Mouse (Mus musculus): ENCODE data around the gene Med12l.
"Not testable (repeated sequence)": the region's sequence is repeated elsewhere in the genome, so short reads cannot be mapped to it uniquely, and the experiment has no call there.

The Med12l gene

GRCm38 (mm10) chr3:59135911-59136653 lies 130.5 kb downstream of the Med12l start:
- intact Hi-C loops (cut with DNase I) = no loop called here

- intact Hi-C loops (cut with DNase I) = no loop called here
Measured at GRCm38 (mm10) chr3:59138946-59139468, 133.4 kb downstream of the Med12l start.

GRCm38 (mm10) chr3:59139651-59140051 lies 134.0 kb downstream of the Med12l start:
- intact Hi-C loops (cut with DNase I) = no loop called here

GRCm38 (mm10) chr3:59140115-59140514 lies 134.5 kb downstream of the Med12l start:
- intact Hi-C loops (cut with DNase I) = no loop called here

GRCm38 (mm10) chr3:59140941-59141340 lies 135.3 kb downstream of the Med12l start:
- intact Hi-C loops (cut with DNase I) = not testable (repeated sequence)

GRCm38 (mm10) chr3:59141507-59142305 lies 136.1 kb downstream of the Med12l start:
- intact Hi-C loops (cut with DNase I) = no loop called here

- intact Hi-C loops (cut with DNase I) = no loop called here
Measured at GRCm38 (mm10) chr3:59145194-59145593, 139.6 kb downstream of the Med12l start.

- intact Hi-C loops (cut with DNase I) = no loop called here
Measured at GRCm38 (mm10) chr3:59149646-59150045, 144.0 kb downstream of the Med12l start.

- intact Hi-C loops (cut with DNase I) = no loop called here
Measured at GRCm38 (mm10) chr3:59150624-59151023, 145.0 kb downstream of the Med12l start.

- intact Hi-C loops (cut with DNase I) = no loop called here
Measured at GRCm38 (mm10) chr3:59153424-59153823, 147.8 kb downstream of the Med12l start, which contains the start of gene P2ry14. Gene P2ry14 (minus strand): TSS chr3:59153618.

- intact Hi-C loops (cut with DNase I) = no loop called here
Measured at GRCm38 (mm10) chr3:59154888-59155287, 149.3 kb downstream of the Med12l start.

GRCm38 (mm10) chr3:59155404-59155803 lies 149.8 kb downstream of the Med12l start:
- intact Hi-C loops (cut with DNase I) = no loop called here

- intact Hi-C loops (cut with DNase I) = no loop called here
Measured at GRCm38 (mm10) chr3:59157048-59157447, 151.4 kb downstream of the Med12l start.

GRCm38 (mm10) chr3:59160465-59160864 lies 154.8 kb downstream of the Med12l start:
- intact Hi-C loops (cut with DNase I) = loop anchor here (10.0 kb wide), 1 partner anchor 86 kb away; no protein-coding TSS in a partner anchor

- intact Hi-C loops (cut with DNase I) = loop anchor here (2.0 to 10.0 kb wide), 2 partner anchors 47 to 93 kb away; no protein-coding TSS in a partner anchor
Measured at GRCm38 (mm10) chr3:59167417-59168054, 161.9 kb downstream of the Med12l start.

GRCm38 (mm10) chr3:59168476-59168875 lies 162.9 kb downstream of the Med12l start:
- intact Hi-C loops (cut with DNase I) = loop anchor here (2.0 to 10.0 kb wide), 2 partner anchors 48 to 94 kb away; no protein-coding TSS in a partner anchor

- intact Hi-C loops (cut with DNase I) = loop anchor here (2.0 to 10.0 kb wide), 2 partner anchors 48 to 94 kb away; no protein-coding TSS in a partner anchor
Measured at GRCm38 (mm10) chr3:59169215-59169614, 163.6 kb downstream of the Med12l start.

GRCm38 (mm10) chr3:59169921-59170627 lies 164.4 kb downstream of the Med12l start:
- intact Hi-C loops (cut with DNase I) = loop anchor here (2.0 to 10.0 kb wide), 3 partner anchors 49 to 575 kb away; no protein-coding TSS in a partner anchor

- intact Hi-C loops (cut with DNase I) = loop anchor here (2.0 to 10.0 kb wide), 2 partner anchors 34 to 570 kb away; no protein-coding TSS in a partner anchor
Measured at GRCm38 (mm10) chr3:59174426-59175154, 169.0 kb downstream of the Med12l start.

GRCm38 (mm10) chr3:59175234-59175633 lies 169.6 kb downstream of the Med12l start:
- intact Hi-C loops (cut with DNase I) = loop anchor here (2.0 to 10.0 kb wide), 2 partner anchors 34 to 570 kb away; no protein-coding TSS in a partner anchor

All from adrenal gland (tissue).